Mouse (Mus musculus): ENCODE measurements around the gene Gm28048.

GRCm38 (mm10) chr11:22900041-22900440 is 81.8 kb downstream of the Gm28048 start:
- no peak for TF ChIP-seq CTCF (IDR thresholded peaks at IDR 0.05; ENCODE audit: control insufficient read depth, insufficient read depth, insufficient replicate concordance, low read depth, low read length)
- no peak for TF ChIP-seq POLR2A (IDR thresholded peaks at IDR 0.05; ENCODE audit: control insufficient read depth, low read depth, low read length)
